Mouse (Mus musculus): ENCODE measurements around the gene Clcn3. TPM values are rescaled to one million over a fixed set of nuclear protein-coding genes. Genes with fewer than 3 reads are reported as not detected.

The Clcn3 gene
- total RNA-seq (2023): 10 to 100 TPM; 42.6 to 47.5 TPM

DNA sequence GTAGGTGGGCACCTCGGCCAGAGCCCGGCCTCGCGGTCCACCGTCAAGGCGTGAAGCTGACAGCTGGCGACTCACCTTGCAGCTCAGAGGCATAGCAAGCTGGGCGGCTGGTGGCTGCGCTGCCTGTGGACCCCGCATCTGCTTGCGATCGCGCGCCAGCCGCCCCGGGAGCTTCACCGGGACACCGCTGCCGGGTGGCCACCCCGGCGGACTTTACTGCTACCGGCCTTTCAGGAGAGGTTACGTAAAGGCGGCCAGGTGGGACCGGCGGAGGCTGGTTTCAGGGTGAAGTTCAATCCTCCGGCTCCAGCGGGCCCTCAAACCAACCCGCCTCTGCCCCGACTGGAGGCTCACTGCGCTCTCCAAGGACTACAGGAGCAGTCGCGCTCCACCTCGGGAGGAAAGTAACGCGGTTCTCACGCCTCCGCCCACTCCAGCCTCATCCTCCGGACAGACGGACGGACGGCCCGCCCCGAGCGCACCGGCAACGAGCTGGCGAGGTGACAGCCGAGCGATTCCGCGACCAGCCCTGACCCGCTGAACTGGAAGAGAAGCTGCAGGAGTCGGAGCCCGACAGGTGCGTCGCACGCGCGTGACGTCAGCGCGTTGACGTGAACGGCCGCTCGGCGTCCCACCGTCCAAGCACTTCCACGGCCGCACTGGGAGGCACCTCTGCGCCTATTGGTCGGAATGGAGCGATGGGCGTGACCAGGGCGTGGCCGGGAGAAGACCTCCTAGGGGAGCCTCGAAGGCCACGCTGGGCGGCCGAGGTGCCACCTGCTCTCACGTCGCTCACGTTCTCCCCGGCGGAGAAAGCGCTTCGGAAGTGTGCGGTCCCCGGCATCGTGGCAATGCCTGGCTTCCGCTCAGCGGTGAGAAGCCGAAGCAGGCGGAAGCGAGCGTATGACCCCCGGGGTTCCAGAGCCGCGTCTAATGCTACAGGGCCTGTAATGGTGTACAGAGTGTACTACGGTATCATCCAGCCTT, at the start of gene Clcn3:
TSS of gene Clcn3 (minus strand) at position 600 of the 987 bp plus-strand sequence.

DNA sequence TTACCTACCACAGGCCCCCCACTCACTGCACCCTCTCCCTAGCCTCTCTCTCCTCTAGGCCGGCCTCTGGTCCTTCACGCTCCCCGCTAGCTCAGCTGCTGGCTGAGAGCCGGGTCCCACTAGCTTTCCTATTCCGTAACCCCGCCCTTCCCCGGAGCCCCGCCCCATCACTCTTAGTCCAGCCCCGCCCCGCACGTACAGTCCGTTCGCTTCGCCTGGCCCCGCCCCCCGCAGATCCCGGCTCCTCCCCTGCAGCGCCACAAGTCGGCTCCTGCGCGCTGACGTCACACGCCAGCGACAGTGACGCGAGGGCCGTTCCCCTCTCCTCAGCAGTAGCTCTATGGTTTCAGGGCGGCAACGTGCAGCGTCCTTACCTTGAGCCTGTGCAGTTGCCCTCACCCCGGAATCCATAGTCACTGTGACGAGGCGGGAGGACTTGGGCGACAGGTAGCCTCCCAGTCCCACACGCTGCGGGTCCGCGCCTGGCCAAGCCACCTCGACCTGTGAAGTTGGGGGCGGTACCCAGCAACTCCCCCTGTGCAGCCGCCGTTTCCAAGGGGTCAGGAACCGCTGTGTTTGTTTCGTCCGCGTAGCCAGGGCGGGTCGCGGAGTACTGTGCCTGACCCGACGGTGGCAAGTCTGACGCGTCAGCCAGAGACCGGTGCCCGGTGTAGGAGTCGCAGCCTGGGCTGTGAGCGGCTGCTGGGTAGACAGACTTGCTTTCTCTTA, 10.0 kb upstream of the Clcn3 start, which contains the start of gene Nek1:
TSS of gene Nek1 (plus strand) at position 286 of the 729 bp plus-strand sequence.

DNA sequence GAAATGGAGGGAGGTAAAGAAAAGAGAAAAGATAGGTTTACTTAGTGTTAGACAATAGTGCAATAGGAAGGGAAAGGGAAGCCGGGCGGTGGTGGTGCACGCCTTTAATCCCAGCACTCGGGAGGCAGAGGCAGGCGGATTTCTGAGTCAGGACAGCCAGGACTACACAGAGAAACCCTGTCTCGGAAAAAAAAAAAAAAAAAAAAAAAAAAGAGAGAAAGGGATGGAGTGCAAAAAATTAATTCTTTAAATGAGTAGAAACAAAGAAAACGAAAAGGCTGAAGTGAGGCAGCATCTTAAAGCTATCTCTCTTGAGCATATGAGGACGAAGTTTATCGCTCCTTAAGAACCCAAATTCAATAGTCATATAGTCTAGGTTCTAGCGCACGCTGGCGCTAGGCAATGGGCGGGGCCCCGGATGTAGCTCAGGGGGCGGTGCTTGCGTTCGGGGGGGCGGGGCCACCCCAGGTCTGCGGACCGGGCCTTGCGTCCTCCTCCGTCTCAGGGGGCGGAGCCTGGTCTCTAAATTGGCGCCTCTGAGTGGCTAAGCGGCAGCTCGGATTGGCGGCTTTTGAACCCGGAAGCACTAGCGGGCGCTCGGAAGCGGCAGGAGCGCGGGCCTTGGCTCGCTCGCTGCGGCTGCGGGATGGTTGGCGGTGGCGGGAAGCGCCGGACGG, 93.1 kb downstream of the Clcn3 start, which contains the start of gene Hpf1:
TSS of gene Hpf1 (plus strand) at position 576 of the 677 bp plus-strand sequence.

Other genes with a start within 250 kb of the Clcn3 start
- gene Hpf1, start 92.9 kb downstream of the Clcn3 start, total RNA-seq (2023): 10 to 100 TPM; 32.9 to 36.4 TPM
- gene Nek1, start 9.9 kb upstream of the Clcn3 start, total RNA-seq (2023): 1 to 10 TPM; 8.9 to 9.1 TPM
- 1 to 10 TPM; 6.6 to 6.8 TPM for gene Sh3rf1, start 240.6 kb upstream of the Clcn3 start, total RNA-seq (2023)

Measured in T-cell, adult 66 days (primary cell).